Mouse (Mus musculus) ES-E14 (cell line): ENCODE measurements at regions not wholly inside any gene's neighbourhood (a gene's known extent, or its start where the extent isn't known, plus 50 kb on each side); places are given as distances from the start of the nearest gene placed in this dataset.

Experiments used
- DNase-seq: peaks from one replicate; pipeline ENCODE4 v3.0.0-alpha.2; 2013; ENCODE audit warnings: low read depth, low spot score
- H3K27ac ChIP-seq: 2 replicates; pipeline ENCODE4 v1.5.1; 2012; ENCODE audit warnings: low read depth, mild to moderate bottlenecking, low read length, moderate library complexity, mixed read lengths; ENCODE audit not compliant: poor library complexity, insufficient read depth, severe bottlenecking
- H3K36me3 ChIP-seq: 2 replicates; pipeline ENCODE4 v1.6.1; 2012; ENCODE audit warnings: mild to moderate bottlenecking, low read length, moderate library complexity, mixed read lengths; ENCODE audit not compliant: control insufficient read depth, poor library complexity, insufficient read depth, severe bottlenecking
- H3K4me1 ChIP-seq, 2 experiments: fragments of 150-350 bp in 1 of 2; sonication (generic) in 1 of 2; 2 replicates each; pipeline ENCODE4 v1.6.1; 2012; ENCODE audit warnings: low read length in 2 of 2, mild to moderate bottlenecking in 1 of 2, mixed read lengths in 1 of 2; ENCODE audit not compliant: control insufficient read depth in 2 of 2, insufficient read depth in 2 of 2, poor library complexity in 1 of 2
- H3K4me3 ChIP-seq, 2 experiments: fragments of 150-350 bp in 1 of 2; sonication (generic) in 1 of 2; 2 replicates each; pipeline ENCODE4 v1.5.1; 2012; ENCODE audit warnings: low read length in 2 of 2, low read depth in 1 of 2, mild to moderate bottlenecking in 1 of 2, mixed read lengths in 1 of 2; ENCODE audit not compliant: insufficient read depth in 1 of 2, poor library complexity in 1 of 2, severe bottlenecking in 1 of 2
- H3K9ac ChIP-seq: 2 replicates; pipeline ENCODE4 v1.6.1; 2012; ENCODE audit warnings: low read depth, mild to moderate bottlenecking, low read length, mixed read lengths; ENCODE audit not compliant: poor library complexity, insufficient read depth, severe bottlenecking
- H3K9me3 ChIP-seq: fragments of 150-350 bp; sonication (generic); 2 replicates; pipeline ENCODE4 v1.6.1; 2012; ENCODE audit warnings: low read depth, mild to moderate bottlenecking, low read length; ENCODE audit not compliant: control insufficient read depth, insufficient read depth
- CHD2 ChIP-seq: IDR thresholded peaks from 2 replicates; pipeline ENCODE4 v1.6.1; 2014; ENCODE audit warnings: mild to moderate bottlenecking, low read depth, low read length, inconsistent platforms
- HCFC1 ChIP-seq: IDR thresholded peaks from 2 replicates; pipeline ENCODE4 v1.6.1; 2012; ENCODE audit warnings: low read length, inconsistent platforms, borderline replicate concordance; ENCODE audit not compliant: insufficient read depth
- MAFK ChIP-seq: IDR thresholded peaks from 2 replicates; pipeline ENCODE4 v1.6.1; 2014; ENCODE audit warnings: mild to moderate bottlenecking, low read depth, low read length, inconsistent platforms; ENCODE audit not compliant: insufficient read depth
- ZC3H11A ChIP-seq: IDR thresholded peaks from 2 replicates; pipeline ENCODE4 v1.6.1; 2012; ENCODE audit warnings: low read depth, mild to moderate bottlenecking, inconsistent platforms, low read length, borderline replicate concordance
- ZNF384 ChIP-seq: IDR thresholded peaks from 2 replicates; pipeline ENCODE4 v1.6.1; 2012; ENCODE audit warnings: low read depth, low read length, inconsistent platforms
- in situ Hi-C, 2 experiments: fragments of 600-800 bp; cut with MboI; formaldehyde crosslinking; loops; one replicate each; pipeline ENCODE4 v1.15.1; 2025; ENCODE audit warnings: low sequenced_read_pairs in 2 of 2, inconsistent platforms in 1 of 2; ENCODE audit not compliant: unreplicated experiment in 2 of 2

GRCm38 (mm10) chr15:52406156-52406885 is 1478.4 kb upstream of the Gm7489 start:
- in situ Hi-C loops, result no loop called here
- H3K27ac ChIP-seq, result no peak overlapping the region
- H3K4me1 ChIP-seq, result no peaks in the 10 kb centered on the region
- H3K9me3 ChIP-seq, result no peaks in the 10 kb centered on the region
- no peak overlapping the region for H3K9ac ChIP-seq
- no peak for TF ChIP-seq HCFC1
- no peak for TF ChIP-seq ZC3H11A
- TF ChIP-seq CHD2, result no peak
- no peak for TF ChIP-seq MAFK
- TF ChIP-seq ZNF384, result no peak
- no peak overlapping the region for H3K4me3 ChIP-seq
- no peaks in the 10 kb centered on the region for H3K36me3 ChIP-seq
- DNase-seq, result no peak

- TF ChIP-seq ZNF384 (no peak), MAFK (no peak), CHD2 (no peak), ZC3H11A (no peak), HCFC1 (no peak)
- Histone ChIP-seq H3K4me1 (no peaks in the 10 kb centered on the region), H3K4me3 (no peak overlapping the region), H3K27ac (no peak overlapping the region), H3K9me3 (no peaks in the 10 kb centered on the region), H3K36me3 (no peaks in the 10 kb centered on the region), H3K9ac (no peak overlapping the region)
- in situ Hi-C loops, result no loop called here
- DNase-seq, result no peak
These were observed 1471.6 kb upstream of the Gm7489 start for GRCm38 (mm10) chr15:52412869-52413771.

GRCm38 (mm10) chr15:52425976-52426375 is 1458.7 kb upstream of the Gm7489 start:
- no peak overlapping the region for H3K9ac ChIP-seq
- H3K27ac ChIP-seq, result no peak overlapping the region
- in situ Hi-C loops, result no loop called here
- H3K4me1 ChIP-seq, result no peaks in the 10 kb centered on the region
- TF ChIP-seq ZC3H11A (no peak), ZNF384 (no peak), MAFK (no peak), HCFC1 (no peak), CHD2 (no peak)
- DNase-seq, result no peak
- H3K9me3 ChIP-seq, result no peaks in the 10 kb centered on the region
- no peaks in the 10 kb centered on the region for H3K36me3 ChIP-seq
- H3K4me3 ChIP-seq, result no peak overlapping the region

GRCm38 (mm10) chr15:52430491-52431158 is 1454.1 kb upstream of the Gm7489 start:
- in situ Hi-C loops, result no loop called here
- Histone ChIP-seq H3K9me3 (no peaks in the 10 kb centered on the region), H3K36me3 (no peaks in the 10 kb centered on the region), H3K9ac (no peak overlapping the region), H3K4me3 (no peak overlapping the region), H3K27ac (no peak overlapping the region), H3K4me1 (no peaks in the 10 kb centered on the region)
- DNase-seq, result no peak
- TF ChIP-seq MAFK (no peak), HCFC1 (no peak), CHD2 (no peak), ZNF384 (no peak), ZC3H11A (no peak)
